Mouse (Mus musculus): ENCODE results near the gene Brsk1. TPM values are rescaled to one million over a fixed set of nuclear protein-coding genes. Genes with fewer than 3 reads are reported as not detected.

Gene Brsk1
- polyA plus RNA-seq (2015; fragmentation: Illumina TruSeq; extraction: RNeasy Lipid Tissue Mini Kit (QIAGEN cat#74804); ENCODE audit: low read depth, low replicate concordance), result 257 TPM

GRCm38 (mm10) chr7:4690387-4690786, at the start of gene Brsk1:
Brsk1 (plus strand) TSS chr7:4690604.

GRCm38 (mm10) chr7:4658912-4659551, 31.4 kb upstream of the Brsk1 start, which contains the start of gene Ppp6r1:
Ppp6r1 (minus strand) TSS chr7:4659019.

GRCm38 (mm10) chr7:4684632-4685417, 5.6 kb upstream of the Brsk1 start, which contains the start of gene Hspbp1:
Hspbp1 (minus strand) TSS chr7:4685068.

GRCm38 (mm10) chr7:4725169-4725568, 34.8 kb downstream of the Brsk1 start, which contains the start of gene Tmem150b:
Tmem150b (minus strand) TSS chr7:4725249.

GRCm38 (mm10) chr7:4739544-4740275, 49.3 kb downstream of the Brsk1 start, which contains the start of gene Kmt5c:
Kmt5c (plus strand) TSS chr7:4740115.

GRCm38 (mm10) chr7:4752821-4753570, 62.6 kb downstream of the Brsk1 start, which contains the start of gene Cox6b2:
Cox6b2 (minus strand) TSS chr7:4753094.

Other genes starting within 250 kb of the Brsk1 start
- gene Rdh13, start 245.0 kb upstream of the Brsk1 start, polyA plus RNA-seq (2015; fragmentation: Illumina TruSeq; extraction: RNeasy Lipid Tissue Mini Kit (QIAGEN cat#74804); ENCODE audit: low read depth, low replicate concordance), result 32.6 TPM
- gene Eps8l1, start 229.9 kb upstream of the Brsk1 start, polyA plus RNA-seq (2015; fragmentation: Illumina TruSeq; extraction: RNeasy Lipid Tissue Mini Kit (QIAGEN cat#74804); ENCODE audit: low read depth, low replicate concordance), result 12.5 TPM
- gene Ppp1r12c, start 188.9 kb upstream of the Brsk1 start, polyA plus RNA-seq (2015; fragmentation: Illumina TruSeq; extraction: RNeasy Lipid Tissue Mini Kit (QIAGEN cat#74804); ENCODE audit: low read depth, low replicate concordance), result 134 TPM
- 30.2 TPM for gene Tnnt1, start 174.2 kb upstream of the Brsk1 start, polyA plus RNA-seq (2015; fragmentation: Illumina TruSeq; extraction: RNeasy Lipid Tissue Mini Kit (QIAGEN cat#74804); ENCODE audit: low read depth, low replicate concordance)
- gene Tnni3, start 166.4 kb upstream of the Brsk1 start, polyA plus RNA-seq (2015; fragmentation: Illumina TruSeq; extraction: RNeasy Lipid Tissue Mini Kit (QIAGEN cat#74804); ENCODE audit: low read depth, low replicate concordance), result 3.3 TPM
- 1.2 TPM for gene Dnaaf3, start 158.2 kb upstream of the Brsk1 start, polyA plus RNA-seq (2015; fragmentation: Illumina TruSeq; extraction: RNeasy Lipid Tissue Mini Kit (QIAGEN cat#74804); ENCODE audit: low read depth, low replicate concordance)
- 318 TPM for gene Syt5, start 143.1 kb upstream of the Brsk1 start, polyA plus RNA-seq (2015; fragmentation: Illumina TruSeq; extraction: RNeasy Lipid Tissue Mini Kit (QIAGEN cat#74804); ENCODE audit: low read depth, low replicate concordance)
- gene Ptprh, start 86.6 kb upstream of the Brsk1 start, polyA plus RNA-seq (2015; fragmentation: Illumina TruSeq; extraction: RNeasy Lipid Tissue Mini Kit (QIAGEN cat#74804); ENCODE audit: low read depth, low replicate concordance), result 0.92 TPM
- gene Tmem86b, start 59.2 kb upstream of the Brsk1 start, polyA plus RNA-seq (2015; fragmentation: Illumina TruSeq; extraction: RNeasy Lipid Tissue Mini Kit (QIAGEN cat#74804); ENCODE audit: low read depth, low replicate concordance), result 13.2 TPM
- 99.8 TPM for gene Ppp6r1, start 31.6 kb upstream of the Brsk1 start, polyA plus RNA-seq (2015; fragmentation: Illumina TruSeq; extraction: RNeasy Lipid Tissue Mini Kit (QIAGEN cat#74804); ENCODE audit: low read depth, low replicate concordance)
- 126 TPM for gene Hspbp1, start 5.5 kb upstream of the Brsk1 start, polyA plus RNA-seq (2015; fragmentation: Illumina TruSeq; extraction: RNeasy Lipid Tissue Mini Kit (QIAGEN cat#74804); ENCODE audit: low read depth, low replicate concordance)
- gene Tmem150b, start 34.6 kb downstream of the Brsk1 start, polyA plus RNA-seq (2015; fragmentation: Illumina TruSeq; extraction: RNeasy Lipid Tissue Mini Kit (QIAGEN cat#74804); ENCODE audit: low read depth, low replicate concordance), result not detected
- 21.4 TPM for gene Kmt5c, start 49.5 kb downstream of the Brsk1 start, polyA plus RNA-seq (2015; fragmentation: Illumina TruSeq; extraction: RNeasy Lipid Tissue Mini Kit (QIAGEN cat#74804); ENCODE audit: low read depth, low replicate concordance)
- 12.2 TPM for gene Cox6b2, start 62.5 kb downstream of the Brsk1 start, polyA plus RNA-seq (2015; fragmentation: Illumina TruSeq; extraction: RNeasy Lipid Tissue Mini Kit (QIAGEN cat#74804); ENCODE audit: low read depth, low replicate concordance)
- gene Fam71e2, start 80.7 kb downstream of the Brsk1 start, polyA plus RNA-seq (2015; fragmentation: Illumina TruSeq; extraction: RNeasy Lipid Tissue Mini Kit (QIAGEN cat#74804); ENCODE audit: low read depth, low replicate concordance), result not detected
- 0.67 TPM for gene Il11, start 92.3 kb downstream of the Brsk1 start, polyA plus RNA-seq (2015; fragmentation: Illumina TruSeq; extraction: RNeasy Lipid Tissue Mini Kit (QIAGEN cat#74804); ENCODE audit: low read depth, low replicate concordance)
- gene Tmem190, start 92.3 kb downstream of the Brsk1 start, polyA plus RNA-seq (2015; fragmentation: Illumina TruSeq; extraction: RNeasy Lipid Tissue Mini Kit (QIAGEN cat#74804); ENCODE audit: low read depth, low replicate concordance), result not detected
- 1.4 TPM for gene Tmem238, start 99.1 kb downstream of the Brsk1 start, polyA plus RNA-seq (2015; fragmentation: Illumina TruSeq; extraction: RNeasy Lipid Tissue Mini Kit (QIAGEN cat#74804); ENCODE audit: low read depth, low replicate concordance)
- 466 TPM for gene Rpl28, start 102.3 kb downstream of the Brsk1 start, polyA plus RNA-seq (2015; fragmentation: Illumina TruSeq; extraction: RNeasy Lipid Tissue Mini Kit (QIAGEN cat#74804); ENCODE audit: low read depth, low replicate concordance)
- gene Ube2s, start 122.0 kb downstream of the Brsk1 start, polyA plus RNA-seq (2015; fragmentation: Illumina TruSeq; extraction: RNeasy Lipid Tissue Mini Kit (QIAGEN cat#74804); ENCODE audit: low read depth, low replicate concordance), result 175 TPM
- 75.7 TPM for gene Shisa7, start 154.1 kb downstream of the Brsk1 start, polyA plus RNA-seq (2015; fragmentation: Illumina TruSeq; extraction: RNeasy Lipid Tissue Mini Kit (QIAGEN cat#74804); ENCODE audit: low read depth, low replicate concordance)
- gene Isoc2b, start 179.7 kb downstream of the Brsk1 start, polyA plus RNA-seq (2015; fragmentation: Illumina TruSeq; extraction: RNeasy Lipid Tissue Mini Kit (QIAGEN cat#74804); ENCODE audit: low read depth, low replicate concordance), result 10.4 TPM
- gene Isoc2a, start 186.5 kb downstream of the Brsk1 start, polyA plus RNA-seq (2015; fragmentation: Illumina TruSeq; extraction: RNeasy Lipid Tissue Mini Kit (QIAGEN cat#74804); ENCODE audit: low read depth, low replicate concordance), result 16.9 TPM
- gene Gm36210, start 215.9 kb downstream of the Brsk1 start, polyA plus RNA-seq (2015; fragmentation: Illumina TruSeq; extraction: RNeasy Lipid Tissue Mini Kit (QIAGEN cat#74804); ENCODE audit: low read depth, low replicate concordance), result not detected
- 5.6 TPM for gene Zfp628, start 224.6 kb downstream of the Brsk1 start, polyA plus RNA-seq (2015; fragmentation: Illumina TruSeq; extraction: RNeasy Lipid Tissue Mini Kit (QIAGEN cat#74804); ENCODE audit: low read depth, low replicate concordance)
- gene Nat14, start 231.4 kb downstream of the Brsk1 start, polyA plus RNA-seq (2015; fragmentation: Illumina TruSeq; extraction: RNeasy Lipid Tissue Mini Kit (QIAGEN cat#74804); ENCODE audit: low read depth, low replicate concordance), result 103 TPM
- gene Ssc5d, start 235.2 kb downstream of the Brsk1 start, polyA plus RNA-seq (2015; fragmentation: Illumina TruSeq; extraction: RNeasy Lipid Tissue Mini Kit (QIAGEN cat#74804); ENCODE audit: low read depth, low replicate concordance), result 1.2 TPM

Measured in brain, adult 10 weeks (tissue).